Mouse (Mus musculus) urinary bladder, adult 18-20 months (tissue): ENCODE data around the gene Mdga1.
A peak's percentile ranks its signal among the peaks of the same experiment; 100 is the strongest.

ENCODE experiments used
- DNase-seq, 2 experiments: peaks; one replicate each; pipeline ENCODE4 v3.0.0; 2022; ENCODE audit warnings: low spot score in 2 of 2, mixed read lengths in 2 of 2

Mdga1 gene

DNA sequence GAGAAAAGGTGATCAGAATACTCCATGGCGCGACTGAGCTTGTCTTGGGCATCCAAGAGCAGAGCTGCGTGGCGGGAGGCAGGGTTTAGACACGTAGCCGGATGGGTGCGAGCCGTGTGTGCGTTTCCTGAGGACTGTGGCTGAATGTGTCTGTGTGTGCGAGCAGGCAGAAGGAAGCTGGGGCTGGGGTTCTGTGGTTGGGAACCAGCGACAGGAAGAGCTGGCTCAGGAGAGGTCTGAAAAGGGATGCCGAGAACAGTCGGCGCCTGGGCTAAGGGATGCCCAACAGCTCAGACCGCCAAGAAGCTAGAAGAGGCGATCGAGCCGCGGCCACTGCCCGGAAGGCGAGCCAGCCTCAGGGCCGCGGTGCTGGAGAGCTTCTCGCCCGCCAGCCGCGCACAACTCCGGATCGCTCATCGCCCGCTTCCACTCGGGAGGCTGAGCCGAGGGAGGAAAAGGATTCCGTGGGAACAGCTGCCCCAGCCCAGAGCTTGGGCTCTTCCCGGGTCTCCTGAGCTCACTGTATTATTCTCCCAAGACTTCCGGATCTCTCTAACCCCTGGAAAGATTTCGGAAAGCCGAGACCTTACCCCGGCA lies 83.1 kb downstream of the Mdga1 start:
- peak in 1 of 2 experiments; percentile 30 for DNase-seq

DNA sequence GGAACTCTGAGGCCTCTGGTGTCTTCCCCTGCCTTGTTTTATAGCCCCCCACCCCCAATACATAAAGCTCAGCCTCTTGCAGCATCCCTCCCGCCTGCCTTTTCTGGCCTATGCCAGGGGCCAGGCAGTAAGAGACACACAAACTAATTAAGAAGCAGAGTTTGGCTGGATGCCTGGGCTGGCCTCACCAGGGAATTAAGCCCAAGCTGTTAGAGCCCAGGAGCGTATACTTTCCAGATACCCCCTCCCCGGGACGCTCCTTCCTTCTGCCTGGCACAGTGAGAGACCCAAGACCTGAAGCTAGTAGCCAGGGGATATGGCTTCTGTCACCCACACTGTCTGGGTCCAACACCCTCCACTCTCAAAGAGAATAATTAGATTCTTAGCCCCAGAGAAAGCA lies 83.8 kb downstream of the Mdga1 start:
- DNase-seq: no peak

DNA sequence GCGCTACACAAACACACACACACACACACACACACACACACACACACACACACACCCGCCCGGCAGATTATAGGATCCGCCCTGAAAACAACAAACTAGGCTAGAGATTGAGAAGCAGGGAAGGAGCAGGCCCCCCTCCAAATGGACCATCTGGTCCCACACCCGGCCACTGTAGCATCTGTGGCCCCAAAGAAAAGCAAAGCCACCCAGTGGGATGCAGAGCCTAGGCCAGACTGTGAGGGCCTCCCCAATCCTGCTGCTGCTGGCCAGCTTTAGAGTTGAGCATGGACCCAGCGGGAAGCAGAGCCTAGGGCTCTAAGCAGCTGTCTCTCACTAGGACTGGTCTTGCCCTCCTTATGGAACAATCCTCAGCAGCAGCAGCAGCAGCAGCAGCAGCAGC lies 85.3 kb downstream of the Mdga1 start:
- no peak for DNase-seq

DNA sequence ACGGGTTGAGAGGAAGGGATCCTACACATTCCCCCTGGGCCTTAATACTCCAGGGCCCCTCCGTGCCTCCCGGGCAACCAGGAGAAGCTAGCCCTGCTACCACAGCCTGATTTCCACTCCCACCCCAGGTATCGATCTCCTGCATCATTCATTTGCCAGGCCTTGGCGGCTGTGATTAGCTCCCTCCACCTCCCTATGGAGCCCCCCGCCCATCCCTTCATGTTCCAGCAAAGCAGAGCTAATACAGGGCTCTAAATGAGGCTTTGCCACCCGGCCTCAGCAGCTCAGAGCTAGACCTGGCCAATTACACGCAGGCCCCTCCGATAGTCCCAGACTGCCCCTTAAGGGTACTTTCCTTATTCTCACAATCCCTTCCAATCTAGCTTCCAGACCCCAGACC lies 86.5 kb downstream of the Mdga1 start:
- no peak for DNase-seq

DNA sequence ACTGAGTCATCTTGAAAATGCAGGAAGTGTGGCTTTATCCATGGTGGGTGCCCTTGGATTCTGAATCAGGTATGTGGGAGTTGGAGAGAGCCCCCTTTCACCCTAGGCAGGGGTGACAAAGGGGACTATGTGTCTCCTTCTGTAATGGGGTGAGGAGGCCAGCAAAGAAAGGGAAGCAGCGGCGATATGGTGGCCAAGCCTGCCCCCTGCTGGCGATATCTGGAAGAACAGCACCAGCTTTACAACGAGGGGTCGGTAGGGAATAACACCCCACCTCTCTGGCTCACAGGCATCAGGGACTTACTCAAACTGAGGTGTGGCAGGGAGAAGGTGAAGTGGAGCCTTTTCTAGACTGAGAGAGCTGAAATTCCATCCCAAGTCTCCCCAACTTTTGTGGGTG lies 87.0 kb downstream of the Mdga1 start:
- peak; percentile 9 to 56 for DNase-seq

DNA sequence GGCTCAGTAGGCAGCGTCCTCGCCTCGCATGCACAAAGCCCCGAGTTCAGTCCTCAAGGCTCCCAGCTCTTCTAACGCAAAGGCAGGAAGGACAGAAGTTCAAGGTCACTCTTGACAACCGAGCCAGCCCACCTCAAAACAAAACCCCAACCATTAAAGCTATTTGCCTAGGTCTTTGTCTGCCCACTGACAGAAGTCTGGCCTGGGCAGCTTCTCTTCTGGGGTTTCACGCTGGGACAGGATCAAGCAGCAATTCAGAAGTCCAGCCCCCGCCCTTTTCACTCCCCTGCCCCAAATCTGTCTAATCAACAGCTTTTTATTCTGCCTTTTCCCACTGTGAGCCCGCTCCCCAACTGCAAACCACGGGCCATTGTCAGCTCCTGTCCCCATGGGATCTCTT lies 89.6 kb downstream of the Mdga1 start:
- DNase-seq: no peak

DNA sequence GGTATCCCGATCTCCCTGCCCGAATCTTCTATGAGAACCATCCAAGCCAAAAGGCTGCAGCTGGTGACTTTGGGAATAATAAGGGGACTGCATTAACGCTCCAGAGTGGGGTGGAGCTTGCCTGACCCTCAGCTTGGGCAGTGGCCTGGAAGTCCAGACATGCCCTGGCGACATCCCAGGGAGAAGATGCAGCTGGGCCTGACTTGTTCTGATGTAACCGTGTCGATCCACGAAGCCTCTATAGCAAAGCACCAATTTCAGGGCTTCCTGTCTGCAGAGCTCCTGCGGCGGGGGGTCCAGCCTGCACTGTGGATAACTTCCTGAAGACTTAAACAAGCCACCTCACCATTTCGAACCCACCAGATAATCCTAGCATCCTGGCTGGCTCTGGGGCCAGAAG lies 90.9 kb downstream of the Mdga1 start:
- DNase-seq: no peak

DNA sequence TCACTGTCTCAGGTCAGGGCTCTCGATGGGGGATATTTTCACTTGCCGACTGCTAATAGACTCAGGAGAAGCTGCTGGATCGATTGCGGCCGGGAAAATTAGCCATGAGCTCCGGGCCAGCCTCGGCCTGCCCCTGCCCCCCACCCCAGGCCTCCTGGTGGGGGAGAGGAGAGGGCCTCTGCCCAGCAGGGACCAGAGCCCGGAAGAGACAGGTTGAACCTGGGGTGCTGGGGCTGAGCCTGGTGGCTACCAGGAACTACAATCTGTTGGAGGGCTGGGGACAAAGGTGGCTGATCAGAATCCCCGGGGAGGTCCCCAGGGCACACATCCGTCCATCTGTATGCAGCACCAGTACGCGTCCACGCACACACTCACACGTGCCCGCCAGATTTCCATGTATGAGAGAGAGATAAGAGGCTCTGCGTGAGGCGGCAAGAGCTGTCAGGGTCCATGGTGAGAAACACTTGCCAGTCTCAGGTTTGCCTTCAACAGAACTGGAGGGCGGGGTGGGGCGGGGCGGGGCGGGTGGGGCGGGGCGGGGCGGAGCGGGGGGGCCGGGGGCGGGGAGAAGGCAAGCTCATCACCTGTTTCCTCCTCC lies 95.7 kb downstream of the Mdga1 start:
- no peak for DNase-seq

DNA sequence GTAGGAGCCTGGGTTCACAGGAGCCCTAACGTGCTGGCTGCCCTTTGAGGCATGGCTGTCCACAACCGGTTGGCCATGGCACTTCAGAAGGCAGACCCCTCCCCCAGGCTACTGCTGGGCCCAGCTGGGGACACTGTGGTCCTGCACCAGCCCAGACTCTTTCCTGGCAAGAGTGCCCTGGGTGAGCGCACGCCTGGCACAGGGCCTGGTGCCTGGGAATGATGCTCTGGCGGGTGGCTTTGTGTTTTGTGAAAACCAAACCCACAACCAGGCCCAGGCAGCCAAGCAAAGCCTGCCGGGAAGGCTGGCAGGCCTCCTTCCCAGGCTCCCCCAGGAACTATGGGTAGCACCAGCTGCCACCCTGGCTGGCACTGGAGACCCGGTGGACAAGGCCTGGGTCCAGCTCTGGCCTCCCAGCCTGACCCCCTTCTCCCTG lies 96.3 kb downstream of the Mdga1 start:
- DNase-seq: no peak

DNA sequence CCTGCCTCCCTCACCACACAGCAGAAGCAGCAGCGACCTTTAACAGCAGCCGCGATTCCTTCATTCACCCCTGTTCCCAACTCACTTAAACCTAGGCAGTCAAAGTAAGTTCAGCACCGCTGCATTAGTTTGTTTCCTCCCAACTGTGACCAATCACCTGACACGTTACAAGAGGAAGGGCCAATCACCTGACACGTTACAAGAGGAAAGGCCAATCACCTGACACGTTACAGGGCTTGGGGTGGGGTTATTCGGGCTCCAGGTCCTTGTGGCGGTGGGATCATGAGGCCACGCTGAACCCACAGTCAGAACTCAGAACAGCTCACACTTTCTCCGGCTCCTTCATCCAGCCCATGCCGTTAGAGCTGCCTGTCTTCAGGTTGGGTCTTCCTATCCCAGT lies 99.6 kb downstream of the Mdga1 start:
- DNase-seq: no peak

DNA sequence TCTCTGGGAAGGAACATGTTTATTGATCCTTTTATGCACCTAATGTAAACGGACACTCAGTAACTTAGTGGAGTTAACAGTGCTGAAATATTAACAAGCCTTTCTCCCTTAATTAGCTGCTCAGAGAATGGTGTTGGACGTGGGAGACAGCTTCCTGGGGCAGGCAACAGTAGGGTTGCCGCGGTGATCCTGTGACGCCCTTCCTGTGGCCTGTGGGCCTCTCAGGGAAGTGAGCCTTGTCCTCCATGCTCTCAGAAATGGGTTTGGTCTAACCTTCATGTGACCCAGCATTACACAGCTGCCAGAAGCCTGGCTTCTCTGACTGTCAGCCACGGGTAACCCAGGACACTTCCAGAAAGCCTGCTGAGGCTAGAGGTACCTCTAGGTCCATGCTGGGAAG lies 104.0 kb downstream of the Mdga1 start:
- DNase-seq: no peak

DNA sequence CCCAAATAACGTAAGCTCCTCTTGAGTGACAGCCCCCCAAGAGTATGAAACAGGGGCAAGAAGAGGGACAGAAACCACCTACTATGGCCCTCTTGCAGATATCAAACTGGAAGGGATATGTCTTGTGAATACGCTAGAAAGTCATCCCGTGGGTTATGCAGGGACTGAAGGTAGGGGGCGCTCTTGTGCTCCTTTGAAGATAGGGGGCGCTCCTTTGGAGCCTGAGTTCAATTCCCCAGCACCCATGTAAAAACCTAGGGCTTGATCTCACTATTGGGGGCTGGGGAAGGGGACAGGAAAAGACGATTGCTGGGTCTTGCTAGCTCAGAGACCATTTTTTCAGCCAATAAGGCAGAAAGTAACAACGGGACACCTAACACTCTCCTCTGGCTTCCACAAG lies 105.4 kb downstream of the Mdga1 start:
- DNase-seq: no peak

DNA sequence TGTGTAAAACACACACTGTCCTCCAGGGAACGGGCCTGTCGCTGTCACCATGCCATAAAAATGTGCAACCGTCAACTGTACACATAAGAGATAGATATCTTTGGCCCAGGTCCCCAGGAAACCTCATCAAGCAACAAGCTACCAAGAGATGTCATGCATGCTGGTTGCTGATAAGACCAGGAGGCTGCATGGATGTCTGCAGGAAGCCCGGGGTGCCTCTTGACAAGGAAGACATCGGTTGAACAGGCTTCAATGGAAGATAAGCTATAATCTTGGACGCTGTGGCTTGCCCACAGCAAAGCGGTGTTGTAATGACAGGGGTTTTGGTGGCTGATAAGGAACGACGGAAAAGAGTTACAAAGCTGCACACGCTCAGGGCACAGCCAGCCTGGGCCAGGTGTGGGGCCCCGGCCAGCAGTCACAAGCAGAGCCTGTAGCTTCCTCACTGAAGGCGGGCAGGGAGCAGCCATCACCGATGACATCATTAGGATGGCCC lies 110.1 kb downstream of the Mdga1 start:
- DNase-seq: no peak

DNA sequence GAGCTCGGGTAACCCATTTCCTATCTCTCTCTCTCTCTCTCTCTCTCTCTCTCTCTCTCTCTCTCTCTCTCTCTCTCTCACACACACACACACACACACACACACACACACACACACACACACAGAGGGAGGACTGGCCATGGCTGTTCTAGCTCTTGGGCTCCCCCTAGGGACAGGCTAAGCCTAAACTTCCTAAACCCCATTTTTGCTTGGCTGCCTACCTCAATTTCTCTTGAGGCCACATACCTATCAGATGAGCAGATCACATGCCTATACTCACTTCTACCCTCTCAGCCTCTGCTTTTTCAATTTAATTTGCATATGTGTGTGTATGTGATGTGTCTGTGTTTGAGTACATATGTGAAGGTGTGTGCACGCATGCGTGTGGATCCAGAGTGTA lies 111.1 kb downstream of the Mdga1 start:
- DNase-seq: no peak

DNA sequence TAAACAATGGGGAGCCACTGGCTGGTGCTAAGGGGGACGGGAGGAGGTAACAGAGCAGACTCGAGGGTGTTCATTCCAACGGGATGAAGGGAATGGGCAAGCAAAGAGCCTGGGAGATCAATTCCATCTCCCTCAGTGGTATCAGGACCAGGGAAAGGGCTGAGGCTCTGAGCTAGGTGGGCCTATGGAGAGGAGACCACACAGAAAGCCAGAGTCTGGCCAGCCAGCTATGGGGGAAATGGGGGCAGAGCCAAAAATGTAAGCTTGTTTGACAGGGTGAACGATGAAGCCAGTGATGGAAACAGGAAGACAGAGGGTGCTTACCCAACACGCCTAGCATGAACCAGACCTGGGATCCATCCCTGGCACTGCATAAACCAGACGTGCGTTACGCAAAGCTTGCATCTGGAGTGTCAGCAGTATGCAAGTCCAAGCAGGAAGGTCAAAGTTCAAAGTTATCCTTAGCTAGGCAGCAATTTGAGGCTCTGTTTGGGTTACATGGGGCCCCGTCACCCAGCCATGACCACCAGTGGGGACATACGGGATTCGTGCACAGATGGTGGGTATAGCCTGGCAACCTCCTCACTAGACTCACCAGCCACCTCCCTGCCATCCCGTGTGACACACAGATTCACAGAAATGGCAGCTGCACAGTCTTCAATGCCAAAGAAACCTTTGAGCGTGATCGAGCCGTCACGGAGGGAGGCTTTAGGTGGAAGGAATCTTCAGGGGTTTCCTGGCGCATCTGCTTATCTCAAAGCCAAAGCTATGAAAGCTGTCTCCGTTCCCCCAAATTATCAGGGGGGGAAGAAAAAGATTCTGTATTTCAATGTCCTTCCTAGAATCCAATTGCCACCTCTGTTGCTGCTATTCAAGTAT lies 113.9 kb downstream of the Mdga1 start:
- DNase-seq: no peak

DNA sequence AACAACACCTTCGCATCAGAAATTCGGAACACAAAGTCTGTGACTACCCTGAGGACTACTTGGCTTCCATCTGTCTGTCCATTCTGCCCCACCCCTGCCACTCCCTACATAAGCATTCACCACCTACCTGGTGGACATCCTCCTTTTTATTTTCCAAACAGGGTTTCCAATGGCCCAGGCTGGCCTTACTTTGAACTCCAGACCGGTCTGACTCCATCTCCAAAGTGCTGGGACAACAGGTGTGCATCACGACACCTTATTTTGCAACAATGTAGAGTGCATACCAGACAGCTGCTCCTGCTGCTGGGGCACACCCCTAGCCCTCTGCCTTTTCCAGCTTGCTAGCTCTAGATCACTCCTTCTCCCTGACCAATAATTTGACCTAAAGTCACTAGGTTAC lies 115.1 kb downstream of the Mdga1 start:
- DNase-seq: no peak

DNA sequence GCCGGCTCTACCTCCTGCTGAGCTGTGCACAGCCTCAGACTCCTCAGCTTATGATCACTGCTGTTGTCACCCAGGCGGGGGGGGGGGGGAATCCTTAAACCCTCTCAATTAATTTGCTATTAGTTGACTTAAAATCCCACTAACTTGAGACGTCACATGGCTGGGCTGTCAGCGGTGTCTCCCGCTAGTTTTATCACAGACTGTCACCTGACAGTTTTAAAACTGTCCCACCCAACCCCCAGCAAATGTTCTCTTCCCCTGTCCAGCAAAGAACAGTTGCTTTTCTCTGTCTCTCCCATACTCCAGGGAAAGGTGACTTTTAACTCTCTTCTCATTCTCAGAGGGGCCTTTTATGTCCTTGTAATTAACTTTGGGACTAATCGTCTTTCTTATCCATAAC lies 115.5 kb downstream of the Mdga1 start:
- DNase-seq: no peak

DNA sequence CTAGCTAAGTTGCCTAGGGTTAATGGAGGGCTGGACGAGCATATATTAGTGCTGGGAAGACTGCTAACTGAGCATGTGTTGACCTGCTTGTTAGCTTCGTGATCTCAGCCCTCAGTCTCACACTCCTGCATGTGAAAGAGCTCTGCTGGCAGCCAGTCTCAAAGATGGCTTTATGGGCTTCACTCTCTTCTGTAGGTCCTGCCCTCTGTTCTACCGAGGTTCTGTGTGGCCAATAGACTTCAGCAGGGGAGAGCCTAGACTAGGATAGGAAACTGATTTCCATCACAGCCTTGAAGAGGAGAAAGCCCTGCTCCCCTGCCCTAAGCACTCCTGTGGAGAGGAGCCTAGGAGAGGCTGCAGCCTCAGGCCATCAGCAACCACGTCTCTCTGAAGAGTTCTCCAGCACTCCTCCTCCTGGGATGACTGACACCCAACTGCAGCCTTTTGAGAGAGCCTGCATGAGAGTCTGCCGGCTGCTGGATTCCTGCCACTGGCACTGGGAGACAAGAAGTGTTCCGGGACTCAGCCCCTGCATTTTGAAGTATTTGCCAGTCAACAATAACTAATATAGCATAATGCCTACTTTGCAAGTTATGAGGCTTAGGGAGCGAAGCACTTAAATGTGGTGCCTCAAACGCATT lies 116.9 kb downstream of the Mdga1 start:
- DNase-seq: no peak

DNA sequence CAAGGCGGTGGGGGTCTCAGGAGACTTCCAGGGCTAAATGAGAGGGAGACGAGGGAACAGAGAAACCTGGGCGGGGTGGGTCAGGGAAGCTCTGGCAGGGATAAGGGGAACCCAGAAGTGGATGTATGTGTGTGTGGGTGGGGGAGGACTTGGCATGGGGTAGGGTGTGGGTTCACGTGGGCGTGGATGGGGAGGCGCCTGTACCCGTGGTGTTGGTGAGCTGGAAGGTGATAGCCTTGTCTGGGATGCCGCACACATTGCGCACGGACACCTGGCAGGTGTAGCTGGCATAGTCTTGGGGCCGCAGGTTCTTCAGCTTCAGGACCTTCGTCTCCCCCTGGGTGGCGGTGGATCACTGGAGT lies 120.5 kb downstream of the Mdga1 start:
- DNase-seq: no peak

DNA sequence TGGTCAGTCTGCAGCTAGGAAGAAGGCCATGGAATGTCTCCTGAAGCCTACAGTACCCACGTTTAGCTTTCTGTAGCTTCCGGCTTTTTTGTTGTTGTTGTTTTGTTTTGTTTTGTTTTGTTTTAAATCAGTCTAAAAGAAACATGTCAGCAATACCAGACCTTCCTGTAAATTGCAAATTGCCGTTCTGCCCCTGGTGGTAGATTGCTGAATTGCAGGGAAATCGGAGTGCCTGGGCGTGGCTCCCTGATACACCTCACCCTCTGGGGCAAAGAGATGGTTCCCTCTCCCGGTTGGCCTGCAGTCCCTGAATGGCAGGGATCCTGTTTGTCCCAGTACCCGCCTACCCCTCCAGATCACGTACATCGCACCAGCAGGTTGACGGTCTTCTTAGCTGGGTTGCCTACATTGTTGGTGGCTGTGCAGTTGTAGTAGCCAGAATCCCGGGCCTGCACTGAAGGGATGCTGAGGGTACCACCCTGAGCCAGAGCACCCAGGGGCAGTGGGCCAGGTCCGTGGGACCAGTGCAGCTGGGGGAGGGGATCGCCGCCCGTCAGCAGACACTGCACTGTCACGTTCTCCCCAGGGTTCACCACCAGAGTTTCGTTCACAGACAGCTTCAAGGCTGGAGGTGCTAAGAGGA lies 121.0 kb downstream of the Mdga1 start:
- peak; percentile 29 to 77 for DNase-seq

DNA sequence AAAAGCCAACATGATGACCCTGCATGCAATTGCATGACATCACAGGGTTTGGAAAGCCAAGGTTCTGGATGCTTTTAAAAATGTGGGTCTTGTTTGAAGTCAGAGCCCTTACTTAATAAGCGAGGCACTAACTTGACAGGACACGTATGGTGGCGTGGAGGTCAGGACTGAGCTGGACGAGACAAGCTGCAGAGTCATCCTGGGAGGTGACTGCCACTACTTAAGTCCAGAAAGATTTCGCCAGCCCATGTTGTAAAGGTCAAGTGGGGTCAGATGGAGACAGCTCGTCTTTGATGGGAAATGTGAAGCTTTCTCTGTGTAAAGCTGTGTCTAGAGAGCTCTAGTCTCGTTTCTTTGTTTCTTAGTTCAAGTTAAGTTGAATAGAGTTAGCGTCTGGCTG lies 122.6 kb downstream of the Mdga1 start:
- no peak for DNase-seq

DNA sequence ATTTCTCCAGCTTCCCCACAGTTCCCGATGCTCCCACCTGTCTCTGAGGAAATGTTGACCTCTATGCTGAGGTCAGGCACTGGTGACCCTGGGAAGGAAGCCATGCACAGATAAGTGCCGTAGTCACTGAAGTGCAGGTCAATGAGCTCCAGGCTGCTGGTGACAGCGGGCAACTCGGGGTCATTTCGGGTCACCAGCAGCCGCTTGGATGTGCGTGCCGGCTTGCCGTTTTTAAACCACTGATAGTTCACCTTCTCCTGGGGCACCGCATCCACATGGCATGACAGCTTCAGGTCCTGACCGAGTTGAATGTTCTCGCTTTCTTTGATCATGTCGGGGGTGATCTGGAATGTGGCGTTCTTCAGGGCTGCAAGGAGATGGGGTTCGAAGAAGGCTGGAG lies 123.6 kb downstream of the Mdga1 start:
- no peak for DNase-seq
